Mouse (Mus musculus): ENCODE data around the gene Nelfcd.

DNA sequence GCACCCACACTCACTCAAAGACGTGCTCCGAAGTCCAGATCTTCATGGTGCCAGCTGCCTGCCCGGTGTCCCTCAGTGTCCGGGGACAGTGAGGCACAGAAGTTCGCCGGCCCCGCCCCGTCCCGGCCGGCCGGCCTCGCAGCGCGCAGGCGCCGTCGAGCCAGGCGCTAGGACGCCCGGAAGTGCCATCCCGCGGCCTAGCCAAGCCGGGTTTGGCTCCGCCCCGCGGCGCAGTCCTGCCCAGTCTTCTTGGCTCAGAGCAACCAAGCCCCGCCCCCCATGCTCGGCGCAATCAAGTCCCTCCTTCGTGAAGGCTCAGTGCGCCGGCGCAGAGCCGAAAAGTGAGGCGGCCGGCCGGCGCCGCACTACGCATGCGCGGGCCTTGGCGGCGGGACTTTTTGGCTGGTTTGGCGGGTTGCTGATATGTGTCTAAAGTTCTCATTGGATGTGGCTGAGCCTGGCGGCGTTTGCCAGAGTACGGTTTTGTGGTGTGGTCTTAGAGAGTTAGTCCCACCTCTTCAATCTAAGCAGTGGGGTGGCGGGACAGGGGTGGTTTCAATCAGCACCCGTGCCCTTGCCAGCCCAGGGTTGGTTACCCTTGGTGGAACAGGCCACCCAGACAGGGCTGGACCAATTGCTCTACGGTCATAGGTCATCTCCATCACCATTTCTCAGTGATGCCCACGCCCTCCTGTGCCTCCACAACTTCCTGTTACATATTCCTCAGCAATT is 57.4 kb downstream of the Nelfcd start, which contains the start of gene Prelid3b:
- TF ChIP-seq ZC3H11A (IDR thresholded peaks at IDR 0.05; ENCODE audit: borderline replicate concordance, low read depth, low read length) (no peak), CHD2 (IDR thresholded peaks at IDR 0.05; ENCODE audit: low read depth, low read length) (no peak), HCFC1 (IDR thresholded peaks at IDR 0.05; ENCODE audit: borderline replicate concordance, insufficient read depth, low read length) (peak; percentile 34; the same call in 1 of the 2 replicates), MAFK (IDR thresholded peaks at IDR 0.05; ENCODE audit: insufficient read depth, low read depth, low read length) (no peak)

All from ES-E14 (cell line).